Mouse (Mus musculus): ENCODE results near the gene Gpr37l1. TPM values are rescaled to one million over a fixed set of nuclear protein-coding genes. Genes with fewer than 3 reads are reported as not detected.

The Gpr37l1 gene
- not detected for polyA plus RNA-seq (2014; fragmentation: Illumina TruSeq; extraction: RNeasy Lipid Tissue Mini Kit (QIAGEN cat#74804); ENCODE audit: low read depth, low replicate concordance)

GRCm38 (mm10) chr1:135167435-135167834 is at the start of gene Gpr37l1:
Gpr37l1 (minus strand) TSS chr1:135167681.

GRCm38 (mm10) chr1:135146077-135146945 is 21.2 kb downstream of the Gpr37l1 start, which contains the start of gene Arl8a:
Arl8a (plus strand) TSS chr1:135146824.

GRCm38 (mm10) chr1:135132473-135132872 is 35.0 kb downstream of the Gpr37l1 start, which contains the start of gene Ptpn7:
Ptpn7 (plus strand) TSS chr1:135132700.

Other genes with a start within 250 kb of the Gpr37l1 start
- 4.4 TPM for gene Ppp1r12b, start 211.7 kb downstream of the Gpr37l1 start, polyA plus RNA-seq (2014; fragmentation: Illumina TruSeq; extraction: RNeasy Lipid Tissue Mini Kit (QIAGEN cat#74804); ENCODE audit: low read depth, low replicate concordance)
- 0.97 TPM for gene Ube2t, start 205.1 kb downstream of the Gpr37l1 start, polyA plus RNA-seq (2014; fragmentation: Illumina TruSeq; extraction: RNeasy Lipid Tissue Mini Kit (QIAGEN cat#74804); ENCODE audit: low read depth, low replicate concordance)
- gene Lgr6, start 62.4 kb downstream of the Gpr37l1 start, polyA plus RNA-seq (2014; fragmentation: Illumina TruSeq; extraction: RNeasy Lipid Tissue Mini Kit (QIAGEN cat#74804); ENCODE audit: low read depth, low replicate concordance) = 0.81 TPM
- not detected for gene Ptpn7, start 35.0 kb downstream of the Gpr37l1 start, polyA plus RNA-seq (2014; fragmentation: Illumina TruSeq; extraction: RNeasy Lipid Tissue Mini Kit (QIAGEN cat#74804); ENCODE audit: low read depth, low replicate concordance)
- gene Arl8a, start 20.9 kb downstream of the Gpr37l1 start, polyA plus RNA-seq (2014; fragmentation: Illumina TruSeq; extraction: RNeasy Lipid Tissue Mini Kit (QIAGEN cat#74804); ENCODE audit: low read depth, low replicate concordance) = 27.9 TPM
- gene Elf3, start 90.9 kb upstream of the Gpr37l1 start, polyA plus RNA-seq (2014; fragmentation: Illumina TruSeq; extraction: RNeasy Lipid Tissue Mini Kit (QIAGEN cat#74804); ENCODE audit: low read depth, low replicate concordance) = 0.93 TPM
- 17.0 TPM for gene Rnpep, start 116.4 kb upstream of the Gpr37l1 start, polyA plus RNA-seq (2014; fragmentation: Illumina TruSeq; extraction: RNeasy Lipid Tissue Mini Kit (QIAGEN cat#74804); ENCODE audit: low read depth, low replicate concordance)
- 42.6 TPM for gene Timm17a, start 146.1 kb upstream of the Gpr37l1 start, polyA plus RNA-seq (2014; fragmentation: Illumina TruSeq; extraction: RNeasy Lipid Tissue Mini Kit (QIAGEN cat#74804); ENCODE audit: low read depth, low replicate concordance)
- gene Lmod1, start 157.1 kb upstream of the Gpr37l1 start, polyA plus RNA-seq (2014; fragmentation: Illumina TruSeq; extraction: RNeasy Lipid Tissue Mini Kit (QIAGEN cat#74804); ENCODE audit: low read depth, low replicate concordance) = 0.40 TPM
- 0.32 TPM for gene Shisa4, start 207.6 kb upstream of the Gpr37l1 start, polyA plus RNA-seq (2014; fragmentation: Illumina TruSeq; extraction: RNeasy Lipid Tissue Mini Kit (QIAGEN cat#74804); ENCODE audit: low read depth, low replicate concordance)